Mouse (Mus musculus) cerebellum, adult 2 months (tissue): ENCODE results near the gene Gm20547.
"Not testable (repeated sequence)": the region's sequence is repeated elsewhere in the genome, so short reads cannot be mapped to it uniquely, and the experiment has no call there.

ENCODE experiments used
- CTCF ChIP-seq: fragments of 200-500 bp; IDR thresholded peaks from 2 replicates; pipeline ENCODE4 v1.5.1; 2011; ENCODE audit warnings: low read depth, mild to moderate bottlenecking, control low read depth, low read length, moderate library complexity, borderline replicate concordance; ENCODE audit not compliant: insufficient read depth
- POLR2A ChIP-seq: fragments of 200-500 bp; IDR thresholded peaks from 2 replicates; pipeline ENCODE4 v1.6.1; 2011; ENCODE audit warnings: low read length, control low read depth, borderline replicate concordance; ENCODE audit not compliant: insufficient read depth

GRCm38 (mm10) chr17:34810411-34810810, 71.4 kb downstream of the Gm20547 start:
- TF ChIP-seq CTCF, POLR2A: not testable (repeated sequence)
